Mouse (Mus musculus): ENCODE data around the gene Erbb3.

Gene Erbb3

DNA sequence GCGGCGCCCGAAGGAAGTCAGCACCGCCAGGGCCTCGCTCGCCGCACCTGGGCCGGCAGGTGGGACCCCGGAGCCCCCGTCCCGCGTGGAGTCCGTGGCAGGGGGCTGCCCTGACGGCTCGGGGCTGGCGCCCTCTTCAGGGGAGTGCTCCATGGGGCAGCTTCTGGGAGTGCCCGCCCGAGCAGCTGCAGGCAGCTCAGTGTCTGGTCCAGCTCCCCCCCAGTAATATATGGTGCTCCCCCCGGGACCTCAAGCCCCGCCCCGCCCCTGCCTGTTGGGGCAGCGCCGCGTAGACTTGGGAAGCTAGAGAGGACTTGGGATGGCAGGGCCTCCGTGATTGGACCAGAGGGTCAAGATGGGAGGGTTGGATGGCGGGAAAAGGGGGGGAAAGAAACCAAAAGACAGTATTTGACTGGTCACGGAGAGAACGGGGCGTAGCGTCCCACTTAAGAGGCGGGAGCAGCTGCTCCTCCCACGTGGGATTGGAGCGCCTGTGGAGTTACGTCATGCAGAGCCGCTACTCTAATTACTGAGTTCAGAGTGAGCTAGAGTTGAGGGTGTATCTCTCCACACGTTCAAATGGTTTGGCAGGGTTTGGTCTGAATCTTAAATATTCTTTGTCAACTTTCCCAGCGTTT lies 63.7 kb downstream of the Erbb3 start, which contains the start of gene Esyt1:
Gene Esyt1 (minus strand): TSS at position 201 of the 638 bp plus-strand sequence.
- peak; percentile 98 for DNase-seq

DNA sequence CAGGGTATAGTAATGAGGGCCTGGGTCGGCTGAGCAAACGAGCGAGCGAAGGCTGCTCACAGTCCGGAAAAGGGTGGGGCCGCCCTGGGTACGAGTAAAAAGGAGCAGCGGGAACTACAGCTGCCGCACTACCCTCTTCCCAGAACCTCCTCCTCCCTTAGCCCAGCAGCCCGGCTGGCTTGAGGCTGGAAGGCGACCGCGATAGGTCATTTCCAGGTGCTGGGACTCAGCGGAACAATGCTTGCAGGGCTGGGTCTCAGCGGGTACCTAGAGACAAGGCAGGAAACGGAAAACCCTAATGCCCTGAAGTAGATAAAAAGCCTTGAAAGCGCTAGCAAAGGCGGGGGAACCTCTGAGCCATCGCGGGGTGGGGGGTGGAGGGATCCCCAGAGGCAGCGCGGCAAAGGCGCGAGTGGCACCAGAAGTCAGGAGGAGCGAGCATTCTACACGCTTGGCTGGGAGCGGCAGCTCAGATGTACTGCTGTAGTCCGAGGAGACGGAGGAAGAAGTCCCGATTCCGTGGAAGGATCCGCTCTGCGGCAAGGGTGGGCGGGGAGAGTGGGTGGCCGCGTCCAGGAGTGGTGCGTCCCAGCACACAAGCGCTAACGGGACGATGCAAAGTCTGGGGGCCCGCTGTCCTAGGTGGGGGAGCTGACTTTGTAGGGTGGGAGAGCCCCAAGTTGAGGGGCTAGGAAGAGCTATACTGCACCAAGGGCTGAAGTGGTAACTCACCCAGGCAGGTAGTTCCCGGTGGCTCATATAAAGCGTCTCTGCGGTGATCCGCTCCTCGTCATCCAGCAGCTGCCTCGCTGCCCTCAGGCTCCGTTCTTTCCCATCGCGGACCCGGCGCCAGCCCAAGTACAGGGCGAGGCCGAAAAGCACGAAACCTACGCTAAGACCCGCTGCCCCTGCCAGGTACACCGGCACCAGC lies 64.5 kb downstream of the Erbb3 start:
- DNase-seq = peak; percentile 77

DNA sequence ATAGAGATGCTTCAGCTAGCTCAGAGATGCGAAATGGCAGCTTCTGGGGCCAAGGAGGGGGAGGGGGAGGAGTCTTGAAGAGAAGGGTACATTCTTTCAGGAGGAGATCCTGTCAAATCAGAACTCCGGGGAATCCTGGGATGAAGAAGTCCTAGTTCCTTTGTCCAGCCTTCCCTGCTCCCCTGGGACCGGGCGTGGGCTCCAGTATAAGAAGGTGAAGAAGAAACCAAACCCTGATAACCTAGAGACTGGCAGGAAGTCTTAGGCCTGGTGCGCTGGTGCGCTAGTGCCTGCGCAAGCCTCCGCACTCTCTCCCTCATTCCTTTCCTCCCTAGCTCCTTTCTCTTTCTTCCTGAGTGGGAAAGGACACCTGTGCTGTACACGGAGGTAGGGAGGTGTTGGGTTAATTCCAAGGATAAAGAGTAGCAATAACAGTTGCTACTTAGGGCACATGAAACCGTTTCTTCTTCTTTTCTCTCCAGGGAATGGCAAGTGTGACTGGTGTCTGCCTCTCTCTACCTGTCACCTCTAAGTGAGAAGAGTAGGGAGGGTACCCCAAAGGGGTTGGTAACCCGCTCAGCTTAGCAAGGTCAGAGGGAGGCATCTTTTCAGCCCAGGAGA lies 65.2 kb downstream of the Erbb3 start:
- peak; percentile 42 for DNase-seq

DNA sequence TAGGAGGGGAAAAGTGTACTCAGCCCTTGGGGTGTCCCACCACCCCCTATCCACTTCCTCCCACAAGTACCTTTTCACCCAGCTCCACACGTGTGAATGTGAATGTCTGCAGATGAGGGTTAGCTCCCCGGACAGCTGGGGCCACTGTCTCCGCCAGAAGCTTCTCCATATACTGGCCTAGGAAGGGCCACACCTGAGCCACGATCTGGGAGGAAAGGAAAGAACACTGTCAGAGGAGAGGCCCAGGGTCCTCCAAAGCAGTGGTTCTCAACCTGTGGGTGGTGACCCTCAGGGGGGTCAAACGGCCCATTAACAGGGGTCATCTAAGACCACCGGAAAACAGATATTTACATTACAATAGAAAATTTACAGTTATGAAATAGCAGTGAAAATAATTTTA lies 67.1 kb downstream of the Erbb3 start:
- no peak for DNase-seq

DNA sequence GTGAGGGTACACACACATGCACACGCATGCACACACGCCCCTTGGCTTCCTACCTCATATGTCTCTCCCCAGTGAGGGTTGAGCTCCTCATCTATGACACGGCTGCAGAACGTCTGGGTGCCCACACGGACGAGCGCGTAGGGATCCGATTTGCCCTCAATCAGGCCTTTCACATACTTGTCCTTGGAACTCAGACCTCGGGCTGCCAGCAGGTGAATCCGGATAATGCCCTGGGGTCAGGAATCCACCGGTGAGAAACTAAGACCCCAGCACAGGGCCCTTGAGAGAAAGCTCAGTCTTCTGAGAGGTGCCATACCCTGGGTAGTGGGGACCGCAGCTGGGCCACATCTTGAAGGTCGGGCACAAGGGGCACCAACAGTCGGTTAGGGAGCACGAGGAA lies 68.9 kb downstream of the Erbb3 start:
- DNase-seq = no peak

DNA sequence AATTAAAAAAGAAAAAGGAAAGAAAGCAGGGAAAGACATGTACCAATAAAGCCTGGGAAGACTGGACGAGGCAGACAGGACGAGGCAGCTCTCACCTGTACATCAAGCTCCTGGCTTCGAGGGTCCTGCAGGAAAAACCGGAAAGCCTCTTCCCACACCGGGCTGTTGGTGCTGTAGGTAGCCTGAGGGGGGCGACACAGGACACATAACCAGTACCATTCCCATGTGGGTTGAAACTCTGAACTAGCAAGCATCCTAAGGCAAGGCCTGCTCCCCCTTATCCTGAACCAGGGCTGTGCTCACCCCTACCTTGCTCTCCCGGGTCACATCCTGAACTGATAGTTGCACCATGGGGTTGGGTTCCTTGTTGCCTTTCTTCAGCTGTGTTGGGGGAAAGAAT lies 70.6 kb downstream of the Erbb3 start:
- DNase-seq = no peak
